Mouse (Mus musculus) liver, adult 2 months (tissue): ENCODE results near the gene Ipcef1.

Experiments used
- CTCF ChIP-seq: fragments of 200-500 bp; IDR thresholded peaks from 2 replicates; pipeline ENCODE4 v1.5.1; 2011; ENCODE audit warnings: low read depth, low read length, control low read depth
- POLR2A ChIP-seq: fragments of 200-500 bp; IDR thresholded peaks from 2 replicates; pipeline ENCODE4 v1.6.1; 2011; ENCODE audit warnings: low read length, control low read depth; ENCODE audit not compliant: insufficient read depth; ENCODE audit errors: extremely low read depth

DNA sequence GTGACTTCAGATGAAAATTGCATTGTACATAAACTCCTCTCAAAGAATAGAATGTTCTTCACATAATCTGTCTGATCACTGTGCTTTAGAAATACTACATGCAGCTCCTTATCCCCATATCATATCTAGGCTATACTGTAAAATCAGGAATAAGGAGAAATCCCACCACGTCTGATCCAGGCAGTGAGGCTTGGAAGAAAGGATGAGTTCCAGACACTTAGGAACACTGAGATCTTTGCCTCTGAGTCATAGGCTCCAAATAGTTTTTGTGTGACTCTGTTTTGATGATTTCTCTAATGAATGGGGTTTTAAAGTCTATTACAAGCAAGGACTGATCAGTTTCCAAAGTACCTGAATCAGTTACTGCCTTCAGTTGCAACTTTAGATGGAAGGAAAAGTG lies 210.1 kb downstream of the Ipcef1 start:
- no peak for TF ChIP-seq CTCF
- TF ChIP-seq POLR2A: no peak
